Mouse (Mus musculus) stomach, postnatal 0 days (tissue): ENCODE measurements around the gene Timm10. TPM values are rescaled to one million over a fixed set of nuclear protein-coding genes. Genes with fewer than 3 reads are reported as not detected.

Source experiments
- ATAC-seq: fragments of 200-750 bp; cut with Nextera tagmentation; 2 replicates; pipeline ENCODE4 v1.8.0; 2017; ENCODE audit not compliant: low FRiP score, low TSS enrichment
- DNase-seq: peaks from one replicate; pipeline ENCODE4 v3.0.0-alpha.2; 2016; ENCODE audit warnings: low spot score
- H3K27ac ChIP-seq: fragments of 300-500 bp; sonication (generic); replicated peaks from 2 replicates; pipeline ENCODE4 v1.5.1; 2014; ENCODE audit warnings: mild to moderate bottlenecking, control low read depth
- H3K27me3 ChIP-seq: fragments of 300-500 bp; sonication (generic); 2 replicates; pipeline ENCODE4 v1.6.1; 2014; ENCODE audit warnings: low read length; ENCODE audit not compliant: control insufficient read depth, insufficient read depth
- H3K36me3 ChIP-seq: fragments of 300-500 bp; sonication (generic); 2 replicates; pipeline ENCODE4 v1.6.1; 2014; ENCODE audit warnings: low read length, mixed read lengths; ENCODE audit not compliant: control insufficient read depth, insufficient read depth
- H3K4me1 ChIP-seq: fragments of 300-500 bp; sonication (generic); replicated peaks from 2 replicates; pipeline ENCODE4 v1.6.1; 2014; ENCODE audit warnings: antibody characterized with exemption; ENCODE audit not compliant: control insufficient read depth, insufficient read depth
- H3K4me2 ChIP-seq: fragments of 300-500 bp; sonication (generic); replicated peaks from 2 replicates; pipeline ENCODE4 v1.6.1; 2014; ENCODE audit warnings: low read depth, mild to moderate bottlenecking, control low read depth, moderate library complexity
- H3K4me3 ChIP-seq: fragments of 300-500 bp; sonication (generic); 2 replicates; pipeline ENCODE4 v1.5.1; 2014; ENCODE audit warnings: low read depth, low read length, control low read depth
- H3K9ac ChIP-seq: fragments of 300-500 bp; sonication (generic); 2 replicates; pipeline ENCODE4 v1.6.1; 2014; ENCODE audit warnings: mild to moderate bottlenecking, low read length, control low read depth, mixed read lengths
- H3K9me3 ChIP-seq: fragments of 300-500 bp; sonication (generic); 2 replicates; pipeline ENCODE4 v1.6.1; 2016; ENCODE audit warnings: low read length; ENCODE audit not compliant: control insufficient read depth
- CTCF ChIP-seq: IDR thresholded peaks from 2 replicates; pipeline ENCODE4 v1.5.1; 2016; ENCODE audit warnings: antibody characterized with exemption, low read depth, mild to moderate bottlenecking, moderate library complexity
- EP300 ChIP-seq: optimal IDR thresholded peaks from 2 replicates; pipeline ENCODE3; 2016; ENCODE audit warnings: antibody characterized with exemption
- WGBS: fragments of 180-500 bp; shearing (Covaris S2); extraction: QIAGEN DNeasy Blood & Tissue Kit; methylation state at CpG from one replicate; pipeline ENCODE4 v1.1.7; 2014; 5-methylcytosine and 5-hydroxymethylcytosine counted together
- polyA plus RNA-seq: library from polyadenylated mRNA; unstranded; fragments of >200 nt; fragmentation: Nextera tagmentation; extraction: Ambion mirVana; gene quantifications from 2 replicates; pipeline ENCODE4 v1.2.1, GENCODE M21; 2015

The Timm10 gene
- polyA plus RNA-seq, 1 experiment from 2014 or later = 42.3 TPM

- no peaks in the 10 kb centered on the region for H3K4me1 ChIP-seq
- H3K9ac ChIP-seq = no peak within 1 kb of the TSS
- ATAC-seq (no peak), DNase-seq (no peak)
- no peak within 1 kb of the TSS for H3K4me3 ChIP-seq
- H3K9me3 ChIP-seq = no peaks in the 10 kb centered on the region
- TF ChIP-seq CTCF (no peak), EP300 (no peak)
- H3K36me3 ChIP-seq = no peaks in the 10 kb centered on the region
- no peak within 1 kb of the TSS for H3K27ac ChIP-seq
- no peak within 1 kb of the TSS for H3K4me2 ChIP-seq
- 37% methylated on average over 13 of the region's 13 CpGs for WGBS
- H3K27me3 ChIP-seq = no peaks in the 10 kb centered on the region
Observed at GRCm38 (mm10) chr2:84822552-84822951, 4.2 kb upstream of the Timm10 start, which contains the start of gene Smtnl1. Gene Smtnl1, minus strand, starts transcription at chr2:84822652.

- Histone ChIP-seq H3K4me1 (no peaks in the 10 kb centered on the region), H3K27me3 (no peaks in the 10 kb centered on the region), H3K9ac (no peak overlapping the region), H3K9me3 (no peaks in the 10 kb centered on the region), H3K4me2 (no peak overlapping the region), H3K27ac (no peak overlapping the region), H3K36me3 (no peaks in the 10 kb centered on the region), H3K4me3 (no peak overlapping the region)
- no peak for DNase-seq
- ATAC-seq = no peak
- no peak for TF ChIP-seq EP300
- no peak for TF ChIP-seq CTCF
- 30% methylated on average over 2 of the region's 2 CpGs for WGBS
Observed at GRCm38 (mm10) chr2:84823237-84823636, 3.6 kb upstream of the Timm10 start.

GRCm38 (mm10) chr2:84827283-84827920 is 605 bp downstream of the Timm10 start:
- Histone ChIP-seq H3K4me1 (no peaks in the 10 kb centered on the region), H3K9me3 (no peaks in the 10 kb centered on the region), H3K27me3 (no peaks in the 10 kb centered on the region), H3K9ac (peak overlapping the region; percentile 66), H3K4me3 (peak overlapping the region; percentile 80), H3K27ac (peak overlapping the region; percentile 59), H3K4me2 (peak overlapping the region; percentile 90), H3K36me3 (peaks cover 4% of the 10 kb centered on the region; the same call in 1 of the 2 replicates)
- ATAC-seq = peak; percentile 63
- WGBS = under 1% methylated on average over 29 of the region's 29 CpGs
- TF ChIP-seq EP300 (no peak), CTCF (no peak)
- peak; percentile 85 for DNase-seq

- DNase-seq (peak; percentile 83), ATAC-seq (peak; percentile 77)
- Histone ChIP-seq H3K4me2 (peak overlapping the region; percentile 21; the same call in 1 of the 2 replicates), H3K4me1 (no peaks in the 10 kb centered on the region), H3K9me3 (no peaks in the 10 kb centered on the region), H3K4me3 (no peak overlapping the region), H3K9ac (no peak overlapping the region; the same call in 1 of the 2 replicates), H3K27me3 (no peaks in the 10 kb centered on the region), H3K27ac (peak overlapping the region; percentile 78), H3K36me3 (peaks cover 4% of the 10 kb centered on the region; the same call in 1 of the 2 replicates)
- 17% methylated on average over 10 of the region's 10 CpGs for WGBS
- no peak for TF ChIP-seq EP300
- peak; percentile 95 for TF ChIP-seq CTCF
Observed at GRCm38 (mm10) chr2:84831666-84832391, 5.0 kb downstream of the Timm10 start.

- ATAC-seq (no peak), DNase-seq (no peak)
- Histone ChIP-seq H3K4me1 (peaks cover 10% of the 10 kb centered on the region), H3K9me3 (no peaks in the 10 kb centered on the region), H3K4me2 (no peak overlapping the region), H3K4me3 (no peak overlapping the region), H3K36me3 (no peaks in the 10 kb centered on the region), H3K9ac (no peak overlapping the region), H3K27ac (no peak overlapping the region), H3K27me3 (no peaks in the 10 kb centered on the region)
- 51% methylated on average over 8 of the region's 8 CpGs for WGBS
- TF ChIP-seq CTCF = no peak
- TF ChIP-seq EP300 = no peak
Observed at GRCm38 (mm10) chr2:84837107-84837506, 10.3 kb downstream of the Timm10 start.
